Mouse (Mus musculus) c-Kit-positive CD71-positive TER-119-negative erythroid progenitor cells, embryonic 14.5 days (primary cell): ENCODE data around the gene Dera.
A peak's percentile ranks its signal among the peaks of the same experiment; 100 is the strongest.

Experiments
- DNase-seq: peaks from one replicate; pipeline ENCODE4 v3.0.0-alpha.2; 2013; ENCODE audit warnings: low read depth

Gene Dera

GRCm38 (mm10) chr6:137806806-137807205, 52.5 kb downstream of the Dera start:
- no peak for DNase-seq

- DNase-seq = no peak
Observed at GRCm38 (mm10) chr6:137807296-137807695, 53.0 kb downstream of the Dera start.

- DNase-seq = no peak
Observed at GRCm38 (mm10) chr6:137808706-137809105, 54.4 kb downstream of the Dera start.

GRCm38 (mm10) chr6:137810136-137810535, 55.8 kb downstream of the Dera start:
- no peak for DNase-seq

- no peak for DNase-seq
Observed at GRCm38 (mm10) chr6:137814006-137814405, 59.7 kb downstream of the Dera start.

- no peak for DNase-seq
Observed at GRCm38 (mm10) chr6:137816508-137816907, 62.2 kb downstream of the Dera start.

GRCm38 (mm10) chr6:137822550-137822949, 68.2 kb downstream of the Dera start:
- DNase-seq = no peak

- no peak for DNase-seq
Observed at GRCm38 (mm10) chr6:137824046-137825021, 70.0 kb downstream of the Dera start.

GRCm38 (mm10) chr6:137825022-137825613, 70.8 kb downstream of the Dera start:
- DNase-seq = no peak

- no peak for DNase-seq
Observed at GRCm38 (mm10) chr6:137829056-137829776, 74.9 kb downstream of the Dera start.

- DNase-seq = no peak
Observed at GRCm38 (mm10) chr6:137836799-137837198, 82.5 kb downstream of the Dera start.

- no peak for DNase-seq
Observed at GRCm38 (mm10) chr6:137843337-137843736, 89.0 kb downstream of the Dera start.

GRCm38 (mm10) chr6:137857198-137858194, 103.2 kb downstream of the Dera start:
- DNase-seq = no peak

GRCm38 (mm10) chr6:137869903-137870580, 115.7 kb downstream of the Dera start:
- DNase-seq = no peak

GRCm38 (mm10) chr6:137870667-137871066, 116.3 kb downstream of the Dera start:
- DNase-seq = no peak

GRCm38 (mm10) chr6:137872055-137872735, 117.8 kb downstream of the Dera start:
- DNase-seq = peak; percentile 6

GRCm38 (mm10) chr6:137874471-137875244, 120.3 kb downstream of the Dera start:
- DNase-seq = no peak

- no peak for DNase-seq
Observed at GRCm38 (mm10) chr6:137885644-137886043, 131.3 kb downstream of the Dera start.

GRCm38 (mm10) chr6:137886210-137886979, 132.0 kb downstream of the Dera start:
- no peak for DNase-seq
